Mouse (Mus musculus) hindbrain, embryonic 14.5 days (tissue): ENCODE measurements around the gene Samd5. TPM values are rescaled to one million over a fixed set of nuclear protein-coding genes. Genes with fewer than 3 reads are reported as not detected.

ENCODE experiments used
- ATAC-seq: fragments of 200-750 bp; cut with Nextera tagmentation; 2 replicates; pipeline ENCODE4 v1.8.0; 2017; ENCODE audit warnings: moderate number of reproducible peaks, mild to moderate bottlenecking, moderate TSS enrichment, moderate library complexity; ENCODE audit not compliant: low FRiP score
- DNase-seq: peaks from one replicate; pipeline ENCODE4 v3.0.0-alpha.2; 2015; ENCODE audit warnings: low spot score
- H3K27ac ChIP-seq: fragments of 300-500 bp; sonication (generic); 2 replicates; pipeline ENCODE4 v1.5.1; 2014; ENCODE audit warnings: mild to moderate bottlenecking, moderate library complexity
- H3K27me3 ChIP-seq: fragments of 300-500 bp; sonication (generic); 2 replicates; pipeline ENCODE4 v1.6.1; 2014; ENCODE audit warnings: mild to moderate bottlenecking, low read length, mixed read lengths; ENCODE audit not compliant: control insufficient read depth, insufficient read depth
- H3K36me3 ChIP-seq: fragments of 300-500 bp; sonication (generic); replicated peaks from 2 replicates; pipeline ENCODE4 v1.6.1; 2014; ENCODE audit not compliant: control insufficient read depth, insufficient read depth
- H3K4me1 ChIP-seq: fragments of 300-500 bp; sonication (generic); replicated peaks from 2 replicates; pipeline ENCODE4 v1.6.1; 2014; ENCODE audit warnings: antibody characterized with exemption, low read length, mixed read lengths; ENCODE audit not compliant: control insufficient read depth, insufficient read depth
- H3K4me2 ChIP-seq: fragments of 300-500 bp; sonication (generic); replicated peaks from 2 replicates; pipeline ENCODE4 v1.6.1; 2014; ENCODE audit warnings: mild to moderate bottlenecking, moderate library complexity
- H3K4me3 ChIP-seq: fragments of 300-500 bp; sonication (generic); replicated peaks from 2 replicates; pipeline ENCODE4 v1.5.1; 2014; ENCODE audit warnings: mild to moderate bottlenecking, low read length
- H3K9ac ChIP-seq: fragments of 300-500 bp; sonication (generic); 2 replicates; pipeline ENCODE4 v1.6.1; 2014
- H3K9me3 ChIP-seq: fragments of 300-500 bp; sonication (generic); 2 replicates; pipeline ENCODE4 v1.6.1; 2016; ENCODE audit warnings: low read length; ENCODE audit not compliant: control insufficient read depth
- WGBS: fragments of 180-500 bp; shearing (Covaris S2); extraction: QIAGEN DNeasy Blood & Tissue Kit; methylation state at CpG from one replicate; pipeline ENCODE4 v1.1.7; 2014; 5-methylcytosine and 5-hydroxymethylcytosine counted together
- polyA plus RNA-seq: library from polyadenylated mRNA; unstranded; fragments of >200 nt; fragmentation: Nextera tagmentation; extraction: Ambion mirVana; gene quantifications from 2 replicates; pipeline ENCODE4 v1.2.1, GENCODE M21; 2014

Gene Samd5
- polyA plus RNA-seq = 5.8 and 6.6 TPM in 2 replicates

DNA sequence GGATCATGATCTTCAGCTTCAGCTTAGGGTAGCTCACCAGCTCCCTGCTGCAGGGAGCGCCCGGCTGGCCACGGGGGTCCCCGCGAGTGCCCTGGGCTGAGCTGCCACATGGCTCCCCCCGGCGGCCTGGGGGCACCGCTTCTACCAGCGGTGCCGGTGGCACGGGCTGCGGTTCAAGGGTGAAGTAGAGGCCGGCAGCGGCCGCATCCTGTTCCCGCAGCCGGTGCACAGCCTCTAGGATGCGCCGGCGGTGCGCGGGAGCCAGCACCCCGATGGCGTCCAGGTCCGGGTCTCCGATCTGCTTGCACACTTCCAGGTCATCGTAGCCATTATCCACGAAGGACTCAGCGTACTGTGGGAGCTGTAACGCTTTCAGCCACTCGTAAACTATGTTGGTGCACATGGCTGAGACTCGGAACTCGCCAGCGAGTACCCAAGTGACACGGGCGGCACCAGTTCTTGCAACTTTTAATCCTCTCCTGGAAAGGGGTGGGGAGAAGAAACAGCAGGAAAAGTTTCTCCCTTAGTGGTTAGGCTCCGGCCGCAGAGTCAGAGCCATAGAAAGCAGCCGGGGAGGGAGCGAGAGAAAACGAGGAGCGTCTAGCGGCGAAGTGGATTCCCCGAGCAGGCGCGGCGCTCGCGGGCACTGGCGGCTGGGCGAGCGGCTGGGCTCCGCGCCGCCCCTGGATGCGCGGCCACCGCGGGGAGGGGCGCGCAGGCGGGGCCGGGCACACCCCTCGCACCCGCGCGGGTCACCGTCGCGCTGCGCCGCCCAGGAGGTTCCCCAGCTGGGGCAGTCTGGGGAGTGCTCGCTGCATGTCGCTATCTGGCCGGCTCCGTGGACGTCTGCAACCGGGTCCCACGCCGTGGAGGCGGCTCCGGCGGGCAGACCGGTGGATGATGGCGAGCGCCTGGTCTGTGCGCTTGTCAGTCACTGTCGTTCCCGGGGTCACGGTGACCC is at the start of gene Samd5:
Samd5 (minus strand) TSS at position 648 of the 961 bp plus-strand sequence.
- Histone ChIP-seq H3K9me3 (no peaks in the 10 kb centered on the region), H3K36me3 (no peaks in the 10 kb centered on the region), H3K4me2 (peak within 1 kb of the TSS; percentile 76), H3K4me3 (peak within 1 kb of the TSS; percentile 72), H3K4me1 (peaks cover 9% of the 10 kb centered on the region; the same call in 1 of the 2 replicates), H3K9ac (peak within 1 kb of the TSS; percentile 71), H3K27me3 (no peaks in the 10 kb centered on the region), H3K27ac (peak within 1 kb of the TSS; percentile 81)
- under 1% methylated on average over 84 of the region's 91 CpGs for WGBS
- DNase-seq = peak; percentile 60
- ATAC-seq = peak; percentile 79

DNA sequence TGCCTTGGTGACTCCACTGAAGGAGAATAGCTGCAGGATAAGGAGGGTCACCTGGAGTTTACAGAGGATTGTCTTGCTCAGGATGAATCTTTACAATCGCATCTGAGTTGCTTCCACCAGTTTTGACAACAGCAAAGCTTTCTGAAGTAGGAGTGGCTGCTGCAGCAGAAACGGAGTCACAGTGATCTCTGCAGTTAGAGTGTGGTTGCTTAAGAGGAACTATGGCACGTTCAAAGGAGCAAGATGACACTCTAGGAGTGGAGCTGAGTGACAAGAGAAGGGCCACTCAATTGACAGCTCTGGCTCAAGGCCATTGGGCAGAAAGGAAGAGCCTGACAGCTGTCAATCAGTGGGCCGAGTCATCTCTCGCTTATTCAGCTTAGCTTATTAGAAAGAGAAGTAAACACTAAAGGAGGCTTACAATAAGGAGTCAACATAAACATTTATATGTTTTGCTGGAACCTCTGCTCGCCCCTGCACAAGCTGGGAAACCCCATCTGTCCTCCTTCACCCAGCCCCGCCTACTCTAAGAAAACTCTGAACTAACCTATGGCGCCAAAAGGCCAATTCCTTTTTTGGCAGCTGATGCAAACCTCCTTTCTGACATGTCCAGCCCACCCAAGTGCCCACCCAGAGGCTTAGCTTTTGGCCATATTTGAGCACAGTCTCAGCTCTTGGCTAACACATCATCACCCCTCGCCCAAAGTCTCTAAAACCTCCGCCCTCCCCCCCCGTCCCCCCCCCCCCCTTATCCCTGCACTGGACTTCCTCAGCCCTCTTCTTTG is 47.7 kb upstream of the Samd5 start:
- no peak for DNase-seq
- H3K27me3 ChIP-seq = no peaks in the 10 kb centered on the region
- no peak overlapping the region for H3K4me3 ChIP-seq
- no peak for ATAC-seq
- no peak overlapping the region for H3K27ac ChIP-seq
- H3K36me3 ChIP-seq = no peaks in the 10 kb centered on the region
- H3K9me3 ChIP-seq = no peaks in the 10 kb centered on the region
- 86% methylated on average over 10 of the region's 11 CpGs for WGBS
- H3K9ac ChIP-seq = no peak overlapping the region
- H3K4me2 ChIP-seq = no peak overlapping the region
- H3K4me1 ChIP-seq = no peaks in the 10 kb centered on the region

DNA sequence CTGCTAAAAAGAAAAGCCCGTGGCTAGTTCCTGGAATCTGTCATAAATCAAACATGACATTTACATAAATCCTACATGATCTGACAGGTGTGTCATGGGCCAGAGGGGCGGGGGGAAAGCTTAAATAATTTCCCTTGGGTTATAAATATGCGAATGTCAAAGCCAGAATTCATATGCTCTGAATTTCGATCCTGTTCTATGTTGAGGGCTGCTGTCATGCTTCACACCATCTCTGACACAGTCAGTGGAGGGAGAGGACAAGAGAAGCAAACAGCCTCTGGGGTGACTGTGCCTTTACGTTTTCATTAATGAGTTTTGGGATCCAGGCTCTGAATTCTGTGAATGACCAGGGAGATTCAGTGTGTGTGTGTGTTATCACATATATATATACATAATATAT is 45.0 kb upstream of the Samd5 start:
- WGBS = 47% methylated on average over 5 of the region's 5 CpGs
- no peak overlapping the region for H3K4me2 ChIP-seq
- H3K4me3 ChIP-seq = no peak overlapping the region
- no peaks in the 10 kb centered on the region for H3K9me3 ChIP-seq
- H3K27me3 ChIP-seq = no peaks in the 10 kb centered on the region
- no peaks in the 10 kb centered on the region for H3K36me3 ChIP-seq
- no peak overlapping the region for H3K9ac ChIP-seq
- ATAC-seq (peak; percentile 55; the same call in 1 of the 2 replicates), DNase-seq (no peak)
- H3K27ac ChIP-seq = no peak overlapping the region
- no peaks in the 10 kb centered on the region for H3K4me1 ChIP-seq

DNA sequence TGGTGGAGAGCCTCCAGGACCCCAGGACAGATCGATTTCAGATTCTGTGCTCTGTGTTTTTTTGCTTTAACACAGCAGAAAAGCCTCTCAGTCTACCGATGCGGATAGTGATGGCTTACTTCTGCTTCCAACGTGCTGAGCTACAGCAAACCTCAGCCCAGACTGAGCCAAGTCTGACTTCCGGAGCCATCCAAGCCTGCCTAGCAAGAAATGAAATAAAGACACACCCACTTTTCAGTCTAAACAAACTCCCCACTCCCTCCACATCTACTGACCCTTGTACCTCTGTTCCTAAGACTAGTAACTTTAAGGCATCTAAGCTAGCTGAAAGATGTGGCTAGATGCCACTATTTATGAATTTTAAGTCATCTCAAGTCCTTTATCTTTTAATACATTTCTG is 43.1 kb upstream of the Samd5 start:
- Histone ChIP-seq H3K4me3 (no peak overlapping the region), H3K9me3 (no peaks in the 10 kb centered on the region), H3K36me3 (no peaks in the 10 kb centered on the region), H3K4me1 (no peaks in the 10 kb centered on the region), H3K9ac (no peak overlapping the region), H3K27ac (no peak overlapping the region), H3K27me3 (no peaks in the 10 kb centered on the region), H3K4me2 (no peak overlapping the region)
- no peak for ATAC-seq
- DNase-seq = no peak
- WGBS = 82% methylated on average over 5 of the region's 5 CpGs

DNA sequence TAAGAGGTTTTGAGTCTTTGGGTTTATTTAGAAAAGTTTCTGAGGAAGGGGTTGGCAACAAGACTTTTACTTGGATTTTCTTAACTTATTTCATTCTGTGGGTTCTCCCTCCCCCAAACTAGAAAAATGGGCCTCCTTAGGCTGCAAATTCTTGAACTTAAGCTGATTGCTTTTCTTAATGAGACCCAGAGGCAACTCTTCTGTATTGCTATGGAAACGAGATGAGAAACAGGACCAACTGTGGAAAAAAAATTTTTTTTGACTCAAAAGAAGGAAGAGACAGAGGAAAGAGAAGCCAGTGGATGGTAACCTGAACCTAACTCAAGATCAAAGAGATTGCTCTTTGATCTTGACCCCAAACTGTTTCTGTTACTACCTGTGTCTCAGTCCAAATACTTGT is 29.9 kb upstream of the Samd5 start:
- Histone ChIP-seq H3K9ac (no peak overlapping the region), H3K4me2 (no peak overlapping the region), H3K36me3 (no peaks in the 10 kb centered on the region), H3K9me3 (no peaks in the 10 kb centered on the region), H3K4me1 (no peaks in the 10 kb centered on the region), H3K27ac (no peak overlapping the region), H3K27me3 (no peaks in the 10 kb centered on the region), H3K4me3 (no peak overlapping the region)
- 75% methylated on average over 1 of the region's 1 CpGs for WGBS
- ATAC-seq = no peak
- DNase-seq = no peak

DNA sequence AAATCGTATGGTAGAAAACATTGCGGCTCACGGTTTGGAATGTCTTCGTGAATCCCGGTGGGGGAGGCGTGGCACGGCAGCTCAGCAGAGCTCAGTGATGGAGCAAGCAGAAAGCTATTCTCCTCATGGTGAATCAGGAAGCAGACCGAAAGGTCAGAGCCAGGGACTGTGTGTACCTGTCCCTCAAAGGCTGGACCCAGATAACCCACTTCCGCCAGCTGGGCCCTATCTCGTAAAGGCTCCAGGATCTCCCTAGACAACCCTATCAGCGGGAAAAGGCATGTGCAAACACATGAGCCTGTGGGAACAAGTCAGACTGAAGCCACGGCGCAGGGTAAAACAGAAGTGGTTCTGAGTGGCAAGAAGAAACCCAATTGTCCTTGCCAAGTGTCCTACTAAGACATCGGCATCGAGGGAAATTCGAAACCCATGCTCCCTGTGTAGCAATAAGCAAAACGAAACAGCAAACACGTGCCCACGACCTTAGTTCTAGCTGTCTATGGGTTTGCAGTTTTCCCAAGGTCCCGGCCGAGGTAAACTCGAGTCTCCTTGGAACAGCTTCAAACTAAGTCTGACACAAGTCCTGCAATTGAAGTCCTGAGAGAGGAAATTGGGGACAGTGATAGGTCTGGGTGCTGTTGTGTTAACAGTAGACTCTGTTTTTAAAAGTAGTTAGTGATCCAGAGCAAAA is 24.2 kb upstream of the Samd5 start:
- no peak overlapping the region for H3K4me3 ChIP-seq
- H3K9ac ChIP-seq = no peak overlapping the region
- DNase-seq = no peak
- no peak overlapping the region for H3K4me2 ChIP-seq
- H3K27me3 ChIP-seq = no peaks in the 10 kb centered on the region
- H3K36me3 ChIP-seq = no peaks in the 10 kb centered on the region
- no peaks in the 10 kb centered on the region for H3K9me3 ChIP-seq
- no peaks in the 10 kb centered on the region for H3K4me1 ChIP-seq
- 93% methylated on average over 22 of the region's 22 CpGs for WGBS
- H3K27ac ChIP-seq = no peak overlapping the region
- ATAC-seq = no peak

DNA sequence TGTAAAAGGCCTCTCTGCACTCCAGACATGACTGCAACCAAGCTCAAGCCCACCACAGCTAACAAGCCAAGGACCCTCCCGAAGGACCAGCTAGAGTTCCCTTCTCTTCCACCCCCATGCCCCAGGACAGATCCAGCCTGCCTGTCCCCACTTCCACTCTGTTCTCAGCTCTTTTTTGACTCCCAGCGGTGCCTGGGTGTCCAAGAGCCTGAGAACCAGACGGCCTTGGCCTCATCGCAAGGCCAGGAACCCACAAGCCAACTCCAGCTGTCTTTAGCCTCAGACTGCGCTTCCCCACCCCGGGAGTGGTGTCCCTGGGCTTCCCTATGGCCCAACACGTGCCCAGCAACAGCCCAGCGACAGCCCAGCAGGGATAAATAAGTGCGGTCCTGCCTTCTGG is 23.1 kb upstream of the Samd5 start:
- WGBS = 71% methylated on average over 9 of the region's 9 CpGs

DNA sequence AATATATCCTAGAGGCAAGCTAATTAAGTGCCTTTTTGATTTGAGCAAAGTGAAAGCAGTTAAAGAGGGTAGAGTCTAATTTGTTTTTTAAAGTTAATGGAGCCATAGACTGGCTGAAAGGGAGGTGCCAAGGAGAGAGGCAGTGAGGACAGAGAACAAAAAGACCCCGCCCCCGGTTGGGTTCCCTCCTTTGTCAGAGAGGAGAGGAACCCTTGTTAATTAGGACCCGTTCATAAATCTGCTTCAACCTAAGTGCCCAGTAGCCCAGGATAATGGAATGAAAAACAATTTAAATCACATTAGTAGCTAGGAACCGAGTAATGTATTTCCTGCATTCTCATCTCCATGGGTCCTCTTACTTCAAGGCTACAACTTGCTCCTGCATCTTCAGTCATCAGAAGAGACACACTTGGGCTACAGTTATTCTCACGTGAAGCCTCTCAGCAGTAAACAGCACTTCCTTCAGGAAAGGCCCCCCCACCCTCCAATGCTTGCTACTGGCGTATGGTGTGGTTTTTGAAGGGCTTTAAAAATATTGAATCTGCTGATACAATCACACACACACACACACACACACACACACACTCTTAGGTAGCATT is 21.6 kb upstream of the Samd5 start:
- Histone ChIP-seq H3K27ac (no peak overlapping the region), H3K9me3 (no peaks in the 10 kb centered on the region), H3K27me3 (no peaks in the 10 kb centered on the region), H3K4me1 (no peaks in the 10 kb centered on the region), H3K9ac (no peak overlapping the region), H3K36me3 (no peaks in the 10 kb centered on the region), H3K4me3 (no peak overlapping the region), H3K4me2 (no peak overlapping the region)
- DNase-seq = no peak
- WGBS = 22% methylated on average over 6 of the region's 6 CpGs
- no peak for ATAC-seq

More for the DNA sequence above, 23.1 kb upstream of the Samd5 start:
- Histone ChIP-seq H3K27me3 (no peaks in the 10 kb centered on the region), H3K36me3 (no peaks in the 10 kb centered on the region), H3K9ac (no peak overlapping the region), H3K4me2 (no peak overlapping the region), H3K4me3 (no peak overlapping the region), H3K9me3 (no peaks in the 10 kb centered on the region), H3K27ac (no peak overlapping the region), H3K4me1 (no peaks in the 10 kb centered on the region)
- DNase-seq = no peak
- no peak for ATAC-seq
